Mouse (Mus musculus) neural tube, embryonic 12.5 days (tissue): ENCODE data around the gene Bbs9. TPM values are rescaled to one million over a fixed set of nuclear protein-coding genes. Genes with fewer than 3 reads are reported as not detected.

ENCODE experiments used
- ATAC-seq: fragments of 200-750 bp; cut with Nextera tagmentation; 2 replicates; pipeline ENCODE4 v1.8.0; 2017; ENCODE audit warnings: low read depth, mild to moderate bottlenecking, moderate TSS enrichment, moderate library complexity; ENCODE audit not compliant: low FRiP score
- H3K27ac ChIP-seq: fragments of 300-500 bp; sonication (generic); 2 replicates; pipeline ENCODE4 v1.5.1; 2016
- H3K27me3 ChIP-seq: fragments of 300-500 bp; sonication (generic); replicated peaks from 2 replicates; pipeline ENCODE4 v1.6.1; 2016; ENCODE audit warnings: mild to moderate bottlenecking
- H3K36me3 ChIP-seq: fragments of 300-500 bp; sonication (generic); 2 replicates; pipeline ENCODE4 v1.6.1; 2016; ENCODE audit warnings: mild to moderate bottlenecking
- H3K4me1 ChIP-seq: fragments of 300-500 bp; sonication (generic); 2 replicates; pipeline ENCODE4 v1.6.1; 2016
- H3K4me2 ChIP-seq: fragments of 300-500 bp; sonication (generic); replicated peaks from 2 replicates; pipeline ENCODE4 v1.6.1; 2016; ENCODE audit warnings: mild to moderate bottlenecking
- H3K4me3 ChIP-seq: fragments of 300-500 bp; sonication (generic); 2 replicates; pipeline ENCODE4 v1.5.1; 2016
- H3K9ac ChIP-seq: fragments of 300-500 bp; sonication (generic); 2 replicates; pipeline ENCODE4 v1.6.1; 2016; ENCODE audit warnings: mild to moderate bottlenecking
- H3K9me3 ChIP-seq: fragments of 300-500 bp; sonication (generic); 2 replicates; pipeline ENCODE4 v1.6.1; 2016; ENCODE audit warnings: mild to moderate bottlenecking
- WGBS: fragments of 180-500 bp; shearing (Covaris S2); methylation state at CpG from one replicate; pipeline ENCODE4 v1.1.7; 2016; 5-methylcytosine and 5-hydroxymethylcytosine counted together
- polyA plus RNA-seq: library from polyadenylated mRNA; unstranded; fragments of >200 nt; fragmentation: Nextera tagmentation; extraction: Ambion mirVana; gene quantifications from 2 replicates; pipeline ENCODE4 v1.2.1, GENCODE M21; 2016

Gene Bbs9
- polyA plus RNA-seq, 1 experiment from 2014 or later = 18.5 TPM

GRCm38 (mm10) chr9:22788423-22788822, 312.9 kb downstream of the Bbs9 start:
- ATAC-seq = no peak
- Histone ChIP-seq H3K4me1 (no peaks in the 10 kb centered on the region), H3K9me3 (no peaks in the 10 kb centered on the region), H3K4me2 (no peak overlapping the region), H3K27ac (no peak overlapping the region), H3K27me3 (no peaks in the 10 kb centered on the region), H3K9ac (no peak overlapping the region), H3K4me3 (no peak overlapping the region), H3K36me3 (no peaks in the 10 kb centered on the region)
- 93% methylated on average over 4 of the region's 4 CpGs for WGBS

- Histone ChIP-seq H3K4me1 (no peaks in the 10 kb centered on the region), H3K4me3 (no peak overlapping the region), H3K27ac (no peak overlapping the region), H3K36me3 (no peaks in the 10 kb centered on the region), H3K9ac (no peak overlapping the region), H3K27me3 (no peaks in the 10 kb centered on the region), H3K4me2 (no peak overlapping the region), H3K9me3 (no peaks in the 10 kb centered on the region)
- ATAC-seq = no peak
- WGBS = 91% methylated on average over 4 of the region's 4 CpGs
These were observed 313.3 kb downstream of the Bbs9 start for GRCm38 (mm10) chr9:22788850-22789249.

GRCm38 (mm10) chr9:22789380-22790168, 314.1 kb downstream of the Bbs9 start:
- Histone ChIP-seq H3K4me1 (no peaks in the 10 kb centered on the region), H3K36me3 (no peaks in the 10 kb centered on the region), H3K4me2 (no peak overlapping the region), H3K9me3 (no peaks in the 10 kb centered on the region), H3K27me3 (no peaks in the 10 kb centered on the region), H3K4me3 (no peak overlapping the region), H3K27ac (no peak overlapping the region), H3K9ac (no peak overlapping the region)
- 80% methylated on average over 9 of the region's 9 CpGs for WGBS
- no peak for ATAC-seq

- 90% methylated on average over 5 of the region's 5 CpGs for WGBS
- no peak overlapping the region for H3K9ac ChIP-seq
- no peak overlapping the region for H3K4me2 ChIP-seq
- no peak overlapping the region for H3K4me3 ChIP-seq
- H3K27ac ChIP-seq = no peak overlapping the region
- no peaks in the 10 kb centered on the region for H3K9me3 ChIP-seq
- no peak for ATAC-seq
- no peaks in the 10 kb centered on the region for H3K36me3 ChIP-seq
- no peaks in the 10 kb centered on the region for H3K4me1 ChIP-seq
- H3K27me3 ChIP-seq = no peaks in the 10 kb centered on the region
These were observed 315.7 kb downstream of the Bbs9 start for GRCm38 (mm10) chr9:22791208-22791607.

- H3K9me3 ChIP-seq = no peaks in the 10 kb centered on the region
- no peak overlapping the region for H3K4me3 ChIP-seq
- H3K4me1 ChIP-seq = no peaks in the 10 kb centered on the region
- no peak for ATAC-seq
- H3K27ac ChIP-seq = no peak overlapping the region
- no peak overlapping the region for H3K4me2 ChIP-seq
- 83% methylated on average over 9 of the region's 9 CpGs for WGBS
- no peak overlapping the region for H3K9ac ChIP-seq
- H3K36me3 ChIP-seq = no peaks in the 10 kb centered on the region
- no peaks in the 10 kb centered on the region for H3K27me3 ChIP-seq
These were observed 316.2 kb downstream of the Bbs9 start for GRCm38 (mm10) chr9:22791750-22792149.

GRCm38 (mm10) chr9:22793698-22794097, 318.2 kb downstream of the Bbs9 start:
- no peaks in the 10 kb centered on the region for H3K36me3 ChIP-seq
- WGBS = 71% methylated on average over 7 of the region's 7 CpGs
- no peaks in the 10 kb centered on the region for H3K4me1 ChIP-seq
- no peaks in the 10 kb centered on the region for H3K27me3 ChIP-seq
- no peak overlapping the region for H3K4me2 ChIP-seq
- no peak for ATAC-seq
- H3K4me3 ChIP-seq = no peak overlapping the region
- no peak overlapping the region for H3K9ac ChIP-seq
- no peak overlapping the region for H3K27ac ChIP-seq
- no peaks in the 10 kb centered on the region for H3K9me3 ChIP-seq

GRCm38 (mm10) chr9:22800675-22801074, 325.2 kb downstream of the Bbs9 start:
- no peaks in the 10 kb centered on the region for H3K4me1 ChIP-seq
- H3K9me3 ChIP-seq = no peaks in the 10 kb centered on the region
- H3K36me3 ChIP-seq = no peaks in the 10 kb centered on the region
- no peak overlapping the region for H3K9ac ChIP-seq
- no peak overlapping the region for H3K27ac ChIP-seq
- WGBS = 73% methylated on average over 7 of the region's 7 CpGs
- no peak for ATAC-seq
- no peak overlapping the region for H3K4me3 ChIP-seq
- no peaks in the 10 kb centered on the region for H3K27me3 ChIP-seq
- H3K4me2 ChIP-seq = no peak overlapping the region

- no peaks in the 10 kb centered on the region for H3K4me1 ChIP-seq
- no peaks in the 10 kb centered on the region for H3K36me3 ChIP-seq
- H3K9ac ChIP-seq = no peak overlapping the region
- H3K27ac ChIP-seq = no peak overlapping the region
- ATAC-seq = no peak
- WGBS = 85% methylated on average over 1 of the region's 1 CpGs
- H3K4me2 ChIP-seq = no peak overlapping the region
- no peaks in the 10 kb centered on the region for H3K27me3 ChIP-seq
- no peaks in the 10 kb centered on the region for H3K9me3 ChIP-seq
- no peak overlapping the region for H3K4me3 ChIP-seq
These were observed 330.5 kb downstream of the Bbs9 start for GRCm38 (mm10) chr9:22805981-22806380.

- Histone ChIP-seq H3K9me3 (no peaks in the 10 kb centered on the region), H3K4me2 (no peak overlapping the region), H3K36me3 (no peaks in the 10 kb centered on the region), H3K27ac (no peak overlapping the region), H3K4me1 (no peaks in the 10 kb centered on the region), H3K27me3 (no peaks in the 10 kb centered on the region), H3K4me3 (no peak overlapping the region), H3K9ac (no peak overlapping the region)
- no peak for ATAC-seq
- WGBS = 68% methylated on average over 5 of the region's 5 CpGs
These were observed 331.0 kb downstream of the Bbs9 start for GRCm38 (mm10) chr9:22806494-22806893.

- Histone ChIP-seq H3K36me3 (no peaks in the 10 kb centered on the region), H3K4me1 (no peaks in the 10 kb centered on the region), H3K27ac (no peak overlapping the region), H3K27me3 (no peaks in the 10 kb centered on the region), H3K9ac (no peak overlapping the region), H3K4me2 (no peak overlapping the region), H3K9me3 (no peaks in the 10 kb centered on the region), H3K4me3 (no peak overlapping the region)
- 85% methylated on average over 5 of the region's 5 CpGs for WGBS
- ATAC-seq = no peak
These were observed 332.2 kb downstream of the Bbs9 start for GRCm38 (mm10) chr9:22807693-22808092.

- Histone ChIP-seq H3K4me3 (no peak overlapping the region), H3K4me1 (no peaks in the 10 kb centered on the region), H3K36me3 (no peaks in the 10 kb centered on the region), H3K27me3 (no peaks in the 10 kb centered on the region), H3K9me3 (no peaks in the 10 kb centered on the region), H3K27ac (no peak overlapping the region), H3K9ac (no peak overlapping the region), H3K4me2 (no peak overlapping the region)
- ATAC-seq = no peak
- WGBS = 93% methylated on average over 4 of the region's 4 CpGs
These were observed 334.2 kb downstream of the Bbs9 start for GRCm38 (mm10) chr9:22809621-22810126.

GRCm38 (mm10) chr9:22810454-22810853, 334.9 kb downstream of the Bbs9 start:
- no peak for ATAC-seq
- Histone ChIP-seq H3K4me2 (no peak overlapping the region), H3K36me3 (no peaks in the 10 kb centered on the region), H3K27me3 (no peaks in the 10 kb centered on the region), H3K4me3 (no peak overlapping the region), H3K9me3 (no peaks in the 10 kb centered on the region), H3K27ac (no peak overlapping the region), H3K4me1 (no peaks in the 10 kb centered on the region), H3K9ac (no peak overlapping the region)
- 88% methylated on average over 8 of the region's 8 CpGs for WGBS

GRCm38 (mm10) chr9:22811931-22812330, 336.4 kb downstream of the Bbs9 start:
- no peaks in the 10 kb centered on the region for H3K27me3 ChIP-seq
- H3K9ac ChIP-seq = no peak overlapping the region
- no peak overlapping the region for H3K27ac ChIP-seq
- no peaks in the 10 kb centered on the region for H3K4me1 ChIP-seq
- 87% methylated on average over 2 of the region's 2 CpGs for WGBS
- H3K36me3 ChIP-seq = no peaks in the 10 kb centered on the region
- ATAC-seq = no peak
- H3K4me3 ChIP-seq = no peak overlapping the region
- H3K4me2 ChIP-seq = no peak overlapping the region
- H3K9me3 ChIP-seq = no peaks in the 10 kb centered on the region
